Mouse (Mus musculus) gastrocnemius, postnatal 36 days (tissue): ENCODE results near the gene Ivl. TPM values are rescaled to one million over a fixed set of nuclear protein-coding genes. Genes with fewer than 3 reads are reported as not detected.

Experiments used
- total RNA-seq, 2 experiments: library from RNA; stranded (reverse); gene quantifications; 2 replicates each; pipeline ENCODE4 v1.2.3; 2021

The Ivl gene
- total RNA-seq, 2 experiments from 2014 or later: not detected

Other genes starting within 250 kb of the Ivl start
- not detected for gene Sprr2d, start 234.6 kb downstream of the Ivl start, total RNA-seq
- gene Sprr2e, start 221.6 kb downstream of the Ivl start, total RNA-seq: not detected
- not detected for gene Sprr2f, start 208.5 kb downstream of the Ivl start, total RNA-seq
- gene Sprr2h, start 188.1 kb downstream of the Ivl start, total RNA-seq: not detected
- not detected for gene Sprr2i, start 165.7 kb downstream of the Ivl start, total RNA-seq
- gene Sprr2j-ps, start 155.7 kb downstream of the Ivl start, total RNA-seq: not detected
- gene Gm9774, start 144.3 kb downstream of the Ivl start, total RNA-seq: 1 to 10 TPM; 2.2 to 2.9 TPM
- gene Sprr2k, start 141.2 kb downstream of the Ivl start, total RNA-seq: not detected
- gene Sprr1b, start 134.9 kb downstream of the Ivl start, total RNA-seq: not detected
- not detected for gene Sprr3, start 115.0 kb downstream of the Ivl start, total RNA-seq
- not detected for gene Sprr1a, start 87.8 kb downstream of the Ivl start, total RNA-seq
- gene Sprr4, start 73.2 kb downstream of the Ivl start, total RNA-seq: not detected
- not detected for gene 2310046K23Rik, start 39.2 kb downstream of the Ivl start, total RNA-seq
- gene Smcp, start 15.3 kb upstream of the Ivl start, total RNA-seq: not detected
- not detected for gene 2210017I01Rik, start 33.8 kb upstream of the Ivl start, total RNA-seq
- not detected for gene Lce6a, start 47.9 kb upstream of the Ivl start, total RNA-seq
- not detected for gene Lce1a1, start 74.6 kb upstream of the Ivl start, total RNA-seq
- not detected for gene Lce1b, start 83.2 kb upstream of the Ivl start, total RNA-seq
- gene Lce1a2, start 96.6 kb upstream of the Ivl start, total RNA-seq: not detected
- gene Lce1c, start 105.5 kb upstream of the Ivl start, total RNA-seq: not detected
- not detected for gene Lce1d, start 113.5 kb upstream of the Ivl start, total RNA-seq
- not detected for gene Lce1e, start 135.3 kb upstream of the Ivl start, total RNA-seq
- gene Lce1f, start 146.6 kb upstream of the Ivl start, total RNA-seq: not detected
- gene Gm38119, start 165.4 kb upstream of the Ivl start, total RNA-seq: not detected
- not detected for gene Lce1g, start 178.6 kb upstream of the Ivl start, total RNA-seq
- gene Lce1h, start 191.3 kb upstream of the Ivl start, total RNA-seq: not detected
- not detected for gene Lce1i, start 205.2 kb upstream of the Ivl start, total RNA-seq
- gene Lce1j, start 216.8 kb upstream of the Ivl start, total RNA-seq: not detected
- gene Lce1k, start 234.2 kb upstream of the Ivl start, total RNA-seq: not detected